Mouse (Mus musculus): ENCODE measurements around the gene Rps19bp1.

Rps19bp1 gene

GRCm38 (mm10) chr15:80219211-80219610 lies 44.9 kb downstream of the Rps19bp1 start:
- no peak for DNase-seq (ENCODE audit: low spot score)

GRCm38 (mm10) chr15:80217476-80217875 lies 46.6 kb downstream of the Rps19bp1 start:
- no peak for DNase-seq (ENCODE audit: low spot score)

- DNase-seq (ENCODE audit: low spot score), result no peak
Measured at GRCm38 (mm10) chr15:80216480-80216820, 47.7 kb downstream of the Rps19bp1 start.

- no peak for DNase-seq (ENCODE audit: low spot score)
Measured at GRCm38 (mm10) chr15:80215716-80216479, 48.2 kb downstream of the Rps19bp1 start.

- DNase-seq (ENCODE audit: low spot score), result no peak
Measured at GRCm38 (mm10) chr15:80213688-80214087, 50.4 kb downstream of the Rps19bp1 start.

Measured in ovary, adult 18-20 months (tissue).